Mouse (Mus musculus) spleen, postnatal 10 days (tissue): ENCODE measurements around the gene Znrf1.

ENCODE experiments used
- DNase-seq, 2 experiments: peaks; one replicate each; pipeline ENCODE4 v3.0.0; 2021 to 2022; ENCODE audit warnings: low spot score in 2 of 2

Gene Znrf1

DNA sequence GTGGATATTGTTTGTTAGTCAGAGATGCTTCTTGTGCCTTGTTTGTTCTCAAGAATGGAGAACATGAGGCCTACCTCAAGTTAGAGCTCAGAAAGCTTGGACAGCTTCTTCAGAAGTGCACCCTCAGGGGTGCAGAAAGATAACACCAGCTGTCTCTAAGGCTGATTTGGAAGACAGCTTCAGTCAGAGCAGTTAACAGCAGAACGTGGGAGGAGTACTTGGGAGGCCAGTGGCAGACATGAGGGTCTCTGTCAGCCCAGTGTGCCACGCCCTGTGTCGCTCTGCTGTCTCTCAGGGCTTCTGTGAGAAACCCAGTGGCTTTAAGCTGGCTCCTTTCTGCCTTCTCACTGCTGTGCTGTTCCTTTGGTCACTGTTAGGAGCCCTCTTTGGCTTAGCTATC lies 32.1 kb downstream of the Znrf1 start:
- no peak for DNase-seq

DNA sequence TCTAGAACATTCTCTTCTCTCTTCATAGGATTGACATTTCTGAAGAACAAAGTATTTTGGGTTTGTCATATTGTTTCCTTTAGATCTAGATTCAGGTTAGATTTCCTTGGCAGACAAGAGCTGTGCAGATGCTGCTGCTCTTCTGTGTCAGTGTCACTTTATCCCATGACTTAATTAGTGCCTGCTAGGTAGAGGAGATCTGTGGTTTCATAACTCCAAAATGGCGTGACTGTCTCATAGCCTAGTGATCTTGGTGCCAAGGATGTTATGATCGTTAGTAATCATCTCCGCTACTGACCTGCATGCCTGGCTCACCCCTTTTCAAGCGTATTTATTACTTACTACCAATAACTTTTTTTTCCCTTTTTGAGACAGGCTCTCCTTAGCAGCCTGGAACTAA lies 34.0 kb downstream of the Znrf1 start:
- DNase-seq, result no peak

DNA sequence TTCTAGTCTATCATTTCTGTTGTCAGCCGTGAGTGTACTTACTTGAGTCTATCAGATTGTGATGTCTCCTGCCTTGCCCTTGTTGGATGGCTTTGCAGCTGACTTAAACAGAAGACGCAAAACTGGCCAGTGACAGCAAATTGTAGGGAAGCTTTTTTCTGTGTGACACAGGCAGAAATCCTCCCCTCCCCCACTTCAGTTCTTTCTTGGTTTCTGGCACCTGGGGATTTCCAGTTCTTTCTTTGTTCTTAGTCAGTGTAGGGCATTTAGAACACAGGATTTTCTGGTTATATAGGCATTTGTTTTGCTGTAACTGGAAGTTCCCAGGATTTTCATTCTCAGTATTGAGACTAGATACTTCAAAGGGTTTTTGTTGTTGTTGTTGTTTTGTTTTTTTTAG lies 34.5 kb downstream of the Znrf1 start:
- DNase-seq, result no peak

DNA sequence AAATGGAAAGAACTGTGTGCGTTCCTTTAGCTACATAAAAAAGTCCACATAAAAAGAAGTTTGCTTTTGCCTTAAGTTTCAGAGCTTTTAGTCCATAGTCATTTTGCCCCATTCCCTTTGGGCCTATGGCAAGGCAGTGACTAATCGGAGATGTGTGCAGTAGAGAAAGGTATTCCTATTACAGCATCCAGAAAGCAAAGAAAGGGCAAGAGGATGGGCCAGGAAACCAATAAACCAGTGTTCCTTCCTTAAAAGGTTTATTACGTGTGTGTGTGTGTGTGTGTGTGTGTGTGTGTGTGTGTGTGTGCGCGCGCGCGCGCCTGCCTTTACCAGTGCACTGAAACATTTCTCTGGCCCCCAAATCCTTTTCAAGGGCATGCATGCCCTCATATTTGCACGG lies 35.8 kb downstream of the Znrf1 start:
- DNase-seq, result no peak

DNA sequence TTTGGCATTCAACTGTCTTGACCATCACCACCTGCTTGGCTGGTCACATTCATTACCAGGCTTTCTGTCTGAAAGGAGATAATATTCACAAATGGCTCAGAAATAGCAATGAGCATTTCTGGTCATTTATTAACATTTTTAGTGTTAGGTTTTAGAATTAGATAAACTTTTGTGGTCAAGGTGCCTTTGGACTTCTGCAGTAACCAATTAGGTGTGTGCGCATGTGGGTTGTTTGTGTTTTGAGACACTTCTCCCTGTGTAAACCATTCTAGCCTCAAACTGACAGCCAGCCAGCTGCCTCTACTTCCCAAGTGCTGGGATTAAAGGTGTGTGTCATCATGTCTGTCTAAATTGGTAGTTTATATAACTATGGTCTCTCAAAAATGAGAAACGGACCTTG lies 36.5 kb downstream of the Znrf1 start:
- no peak for DNase-seq

DNA sequence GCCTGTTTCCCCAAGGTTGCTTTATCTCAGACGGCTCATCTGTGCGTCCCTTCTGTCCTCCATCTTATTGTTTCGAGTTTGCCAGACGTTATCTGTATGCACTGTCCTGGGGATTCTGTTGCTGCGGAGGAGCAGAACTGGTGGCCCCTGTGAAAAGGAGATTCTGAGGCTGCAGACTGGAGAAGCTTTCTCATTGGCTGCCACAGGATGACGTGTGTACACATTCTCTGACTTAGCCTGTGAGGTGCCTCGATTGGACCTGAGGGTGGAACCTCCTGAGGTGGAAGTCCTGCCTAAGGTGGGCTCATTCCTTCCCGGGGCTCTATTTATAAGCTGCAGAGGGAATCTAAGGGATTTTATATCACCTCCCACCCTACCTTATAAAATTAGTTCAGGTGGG lies 37.7 kb downstream of the Znrf1 start:
- peak in 1 of 2 experiments; percentile 55 for DNase-seq

DNA sequence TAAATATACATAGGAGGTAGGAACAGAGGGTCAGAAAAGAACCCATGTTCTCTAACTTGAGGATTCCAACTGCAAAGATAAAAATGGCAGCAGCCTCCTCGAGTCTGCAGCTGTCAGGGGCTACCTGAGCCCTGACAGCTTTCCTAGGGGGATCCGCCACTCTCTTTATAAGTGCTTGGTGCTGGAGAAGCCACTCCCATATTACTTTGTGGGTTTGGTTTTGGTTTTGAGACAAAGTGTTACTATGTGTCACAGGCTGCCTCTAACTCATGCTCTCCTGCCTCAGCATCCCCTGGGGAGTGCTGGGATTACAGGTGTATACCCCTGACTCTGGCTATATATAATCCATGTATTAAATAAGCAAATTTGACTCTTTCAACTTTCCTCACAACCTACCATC lies 38.1 kb downstream of the Znrf1 start:
- DNase-seq, result no peak

DNA sequence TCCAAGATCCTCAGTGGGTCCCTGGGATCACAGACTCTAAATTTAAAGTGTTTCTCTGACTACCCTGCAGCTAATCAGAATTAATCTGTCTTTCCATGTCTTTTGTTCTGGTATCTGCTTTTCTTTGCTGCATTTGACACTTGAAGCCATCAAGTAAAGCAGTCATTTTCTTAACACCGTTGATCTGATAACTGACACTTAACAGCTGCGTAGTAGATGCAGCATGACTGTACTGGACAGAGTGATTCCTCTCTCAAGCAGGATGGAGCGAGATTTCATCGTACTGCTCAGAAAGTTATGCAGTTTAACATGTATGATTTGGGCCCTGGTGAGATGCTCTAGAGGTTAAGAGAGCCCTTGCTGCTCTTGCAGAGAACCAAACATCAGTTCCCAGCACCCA lies 39.6 kb downstream of the Znrf1 start:
- no peak for DNase-seq

DNA sequence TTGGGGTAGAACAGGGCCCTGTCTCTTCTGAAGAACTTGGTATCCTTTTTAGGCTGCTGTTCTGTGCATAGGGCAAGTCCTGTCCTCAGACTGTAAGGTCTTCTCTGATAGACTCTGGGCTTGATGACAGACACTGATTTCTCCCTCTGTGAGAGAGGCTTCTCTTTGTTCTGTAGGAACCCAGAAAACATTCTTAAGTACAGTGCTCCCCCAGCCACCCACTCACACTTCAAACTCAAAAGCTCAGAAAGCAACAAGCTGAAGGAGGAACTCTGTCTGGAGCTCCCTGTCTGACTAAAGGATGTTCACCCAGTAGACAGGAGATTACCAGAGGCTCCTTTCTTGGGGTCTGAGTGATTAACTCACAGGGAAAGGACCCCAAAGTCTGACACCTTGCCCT lies 40.6 kb downstream of the Znrf1 start:
- DNase-seq, result no peak

DNA sequence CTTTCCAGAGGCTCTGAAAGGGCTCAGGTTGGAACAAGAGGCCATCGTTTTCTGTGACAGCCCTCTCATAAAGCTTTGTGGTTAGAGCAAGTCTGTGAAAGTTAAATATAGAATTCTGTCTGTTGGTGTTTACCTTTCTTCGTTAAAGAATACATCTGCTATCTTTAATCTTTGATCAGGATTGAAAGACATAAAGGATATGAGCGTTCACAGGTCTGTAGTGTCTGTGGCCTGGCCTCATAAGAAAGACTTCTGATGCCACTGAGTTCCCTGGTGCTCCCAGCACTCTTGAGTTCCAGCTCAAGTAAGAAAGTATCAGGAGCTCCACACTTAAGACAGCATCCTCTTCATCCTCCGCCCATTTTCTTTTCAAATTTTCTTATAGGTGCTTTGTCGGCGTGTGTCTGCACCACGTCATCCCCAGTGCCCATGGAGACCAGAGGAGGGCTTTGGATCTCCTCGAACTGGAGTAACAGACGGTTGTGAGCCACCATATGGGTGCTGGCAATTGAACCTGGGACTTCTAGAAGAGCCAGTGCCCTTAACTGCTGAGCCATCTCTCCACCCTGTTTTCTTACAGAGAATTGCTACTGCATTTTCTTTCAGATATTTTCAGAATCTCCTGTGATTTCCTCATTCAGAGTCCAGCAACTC lies 42.1 kb downstream of the Znrf1 start:
- DNase-seq, result no peak

DNA sequence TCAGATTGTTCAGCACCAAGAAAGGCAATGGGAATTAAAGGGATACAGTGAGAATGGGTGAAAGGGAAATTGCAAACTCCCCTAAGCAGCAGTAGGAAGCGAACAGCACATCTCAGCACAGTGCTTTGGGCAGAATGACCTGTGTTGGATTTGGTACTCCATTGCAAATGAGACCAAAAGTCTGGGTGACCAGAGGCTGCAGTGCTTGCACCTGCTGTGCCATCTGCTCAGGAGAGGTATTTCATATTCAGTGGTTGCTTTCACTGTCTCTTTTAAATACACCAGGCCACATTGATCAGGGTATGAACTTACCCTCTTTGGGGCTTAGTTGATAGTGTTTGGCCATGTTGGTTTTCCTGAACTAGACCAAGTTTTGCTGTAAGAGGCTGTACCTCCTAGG lies 43.4 kb downstream of the Znrf1 start:
- no peak for DNase-seq

DNA sequence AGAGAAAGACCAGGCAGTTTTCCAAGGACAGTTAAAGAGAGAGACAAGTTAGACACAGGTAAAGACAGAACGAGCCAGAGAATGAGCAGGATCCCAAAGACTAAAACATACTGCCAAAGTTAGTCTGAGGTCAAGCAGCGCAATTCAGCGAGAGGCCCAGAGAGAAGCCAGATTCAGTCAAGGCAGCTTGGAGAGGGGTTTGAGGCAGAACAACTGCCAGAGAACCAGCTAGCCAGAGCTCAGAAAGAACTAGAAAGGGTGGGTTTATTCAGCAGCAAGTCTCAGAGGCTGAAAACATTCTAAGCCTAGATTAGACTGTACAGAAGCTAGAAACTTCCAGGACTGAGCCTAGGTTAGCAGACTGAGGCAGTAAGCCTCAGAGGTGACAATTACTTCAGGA lies 44.4 kb downstream of the Znrf1 start:
- DNase-seq, result no peak

DNA sequence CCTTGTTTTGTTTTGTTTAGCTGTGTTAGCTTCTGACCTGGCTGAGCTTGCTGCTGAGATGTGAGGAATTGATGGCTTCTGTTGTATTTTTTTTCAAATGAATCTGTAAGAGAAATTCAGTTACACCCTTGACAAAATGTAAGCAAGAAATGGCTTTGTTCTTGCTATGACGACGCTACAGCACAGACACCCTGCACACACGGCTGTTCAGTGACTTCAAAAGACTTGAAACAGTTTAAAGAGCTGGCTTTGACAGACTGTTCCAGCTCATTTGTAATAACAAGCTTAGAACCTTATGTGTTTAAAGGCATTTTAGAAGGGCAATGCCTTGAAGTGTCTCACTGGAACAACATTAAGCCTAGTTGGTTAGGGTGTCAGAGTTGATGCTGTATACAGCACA lies 46.5 kb downstream of the Znrf1 start:
- no peak for DNase-seq

DNA sequence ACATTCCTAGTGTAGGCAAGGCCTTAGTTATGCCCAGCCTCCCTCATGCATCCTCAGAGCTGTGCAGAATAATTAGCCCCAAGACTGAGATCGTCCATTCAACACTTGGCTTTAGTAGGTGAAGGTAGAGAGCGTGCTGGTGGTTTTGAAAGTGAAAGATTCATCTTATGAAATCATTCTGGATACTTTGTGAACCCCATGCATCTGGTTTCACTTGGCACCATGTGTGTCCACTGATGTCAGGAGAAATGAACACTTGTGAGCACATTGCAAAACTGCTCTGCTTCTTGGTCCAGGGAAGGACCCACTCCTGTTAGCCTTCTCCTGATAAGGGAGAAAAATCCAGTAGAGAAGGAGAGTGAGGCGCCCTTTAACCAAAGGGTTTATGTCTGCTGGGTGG lies 49.0 kb downstream of the Znrf1 start:
- DNase-seq, result no peak

DNA sequence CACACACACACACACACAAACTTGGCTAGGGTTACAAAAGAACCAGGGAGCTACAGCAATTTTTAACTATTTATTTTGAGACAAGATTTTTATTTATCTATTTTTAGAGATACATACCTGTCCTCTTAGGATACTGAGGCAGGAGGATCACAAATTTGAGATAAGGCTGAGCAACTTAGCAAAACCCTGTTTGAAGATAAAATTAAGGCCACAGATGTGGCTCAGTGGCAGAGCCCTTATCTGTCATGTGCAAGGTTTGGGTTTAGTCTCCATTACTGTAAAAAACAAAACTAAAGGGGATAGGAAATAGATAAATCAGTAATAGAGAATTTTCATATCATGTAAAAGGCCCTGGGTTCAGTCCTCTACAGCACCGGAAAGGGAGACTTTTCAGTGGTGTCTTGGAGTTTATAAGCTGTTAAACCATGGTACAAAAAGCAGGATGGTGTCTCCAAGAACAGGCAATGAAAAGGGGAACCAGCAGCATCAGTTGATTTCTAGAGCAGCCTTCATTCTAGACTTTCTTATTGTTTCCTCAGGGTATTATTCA lies 51.7 kb downstream of the Znrf1 start:
- no peak for DNase-seq

DNA sequence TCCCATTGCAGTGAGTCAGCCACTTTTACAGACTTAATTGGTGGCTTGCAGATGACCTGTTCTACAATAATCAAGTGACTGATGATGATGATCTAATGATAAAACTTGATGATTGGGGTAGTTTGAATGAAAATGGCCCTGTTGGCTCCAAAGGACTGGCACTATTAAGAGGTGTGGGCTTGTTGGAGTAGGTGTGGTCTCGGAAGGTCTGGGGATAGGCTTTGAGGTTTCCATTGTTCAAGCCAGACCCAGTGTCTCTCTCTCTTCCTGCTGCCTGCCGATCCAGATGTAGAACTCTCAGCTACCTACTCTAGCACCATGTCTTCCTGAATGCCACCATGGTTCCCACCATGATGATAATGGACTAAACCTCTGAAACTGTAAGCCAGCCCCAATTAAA lies 52.4 kb downstream of the Znrf1 start:
- no peak for DNase-seq

DNA sequence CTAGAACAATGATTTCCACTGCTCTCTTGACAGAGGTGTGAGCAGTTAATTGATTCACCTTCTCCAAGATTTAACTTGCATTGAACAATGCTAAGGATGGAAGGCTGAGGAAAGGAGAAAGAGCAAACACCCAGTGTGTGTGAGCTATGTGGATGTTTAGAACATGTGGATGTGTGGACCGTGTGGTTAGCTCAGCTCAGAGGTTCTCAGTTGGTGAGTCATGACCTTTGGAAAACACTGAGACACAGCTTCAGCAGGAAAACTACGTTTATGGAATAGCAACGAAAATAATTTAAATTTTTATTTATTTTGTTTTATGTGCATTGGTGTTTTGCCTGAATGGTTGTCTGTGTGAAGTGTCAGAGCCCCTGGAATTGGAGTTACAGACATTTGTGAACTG lies 54.3 kb downstream of the Znrf1 start:
- DNase-seq, result no peak

DNA sequence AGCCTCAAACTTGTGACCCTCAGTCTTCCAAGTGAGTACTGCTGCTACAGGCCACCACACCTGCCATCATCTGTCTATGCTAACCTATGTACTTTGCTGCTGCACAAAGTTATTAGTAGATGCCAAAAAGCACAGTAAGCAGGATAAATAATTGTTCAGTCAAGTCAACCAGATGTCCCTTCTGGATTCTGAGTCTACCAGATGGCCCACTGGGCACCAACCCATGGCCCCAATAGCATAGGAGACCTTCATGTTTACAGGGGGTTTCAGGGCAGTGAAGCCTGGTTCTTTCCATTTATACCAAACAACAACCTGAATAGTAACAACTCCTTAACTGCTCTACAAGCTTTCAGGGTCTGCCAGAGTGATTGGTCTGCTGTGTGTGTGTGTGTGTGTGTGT lies 55.3 kb downstream of the Znrf1 start:
- DNase-seq, result no peak

DNA sequence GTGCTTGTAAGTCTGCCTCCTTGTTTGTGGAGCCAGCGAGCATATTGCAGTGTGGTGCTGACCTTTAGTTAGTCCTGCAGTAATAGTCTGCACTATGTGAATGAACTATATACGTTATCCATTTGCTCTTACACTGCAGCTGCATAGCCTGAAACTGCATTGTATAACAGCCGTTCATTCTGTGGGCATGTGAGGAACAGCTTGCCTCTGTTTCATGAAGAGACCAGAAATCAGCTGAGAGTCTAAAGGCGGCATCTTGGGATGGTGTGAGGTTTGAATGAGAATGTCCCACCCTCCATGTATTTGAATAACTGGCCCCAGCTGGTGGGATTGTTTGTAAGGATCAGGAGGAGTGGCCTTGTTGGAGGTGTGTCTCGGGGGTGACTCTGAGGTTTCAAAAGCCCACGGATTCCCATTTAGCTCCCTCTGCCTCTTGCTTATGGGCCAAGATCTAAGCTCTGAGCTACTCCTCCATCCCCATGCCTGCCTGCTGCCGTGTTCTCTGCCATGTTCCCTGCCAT lies 56.6 kb downstream of the Znrf1 start:
- no peak for DNase-seq

DNA sequence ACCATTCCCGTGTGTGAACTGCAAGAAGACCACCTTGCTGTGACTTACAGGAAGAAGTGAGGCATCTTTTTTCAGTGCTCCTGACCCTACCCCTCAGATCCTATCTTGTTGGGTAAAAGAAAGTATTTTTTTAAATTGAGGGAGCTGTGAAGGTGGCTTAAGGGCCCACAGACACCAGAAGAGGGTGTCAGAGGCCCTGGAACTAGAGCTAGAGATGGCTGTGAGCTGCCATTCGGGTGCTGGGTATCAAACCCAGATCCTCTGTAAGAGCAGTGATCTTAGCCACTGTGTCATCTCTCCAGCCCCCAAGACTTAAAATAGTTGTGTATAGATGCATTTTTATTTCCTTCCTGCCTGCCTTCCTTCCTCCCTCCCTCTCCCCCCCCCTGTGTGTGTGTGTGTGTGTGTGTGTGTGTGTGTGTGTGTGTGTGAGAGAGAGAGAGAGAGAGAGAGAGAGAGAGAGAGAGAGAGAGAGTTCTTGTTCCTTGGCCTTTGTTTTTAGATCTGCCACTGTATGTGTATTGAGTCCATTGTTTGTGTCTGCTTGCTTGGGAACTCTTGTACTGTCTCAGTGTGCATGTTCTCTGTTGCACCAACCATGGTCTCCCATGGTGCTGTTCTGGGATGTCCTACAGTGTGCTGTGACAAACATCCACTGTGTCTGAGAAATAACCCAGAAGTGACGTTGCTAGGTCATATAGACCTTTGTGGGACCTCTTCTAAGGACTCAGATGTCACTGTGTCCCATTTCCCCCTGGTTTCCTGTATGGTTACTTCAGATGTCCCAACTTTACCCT lies 58.3 kb downstream of the Znrf1 start:
- no peak for DNase-seq

DNA sequence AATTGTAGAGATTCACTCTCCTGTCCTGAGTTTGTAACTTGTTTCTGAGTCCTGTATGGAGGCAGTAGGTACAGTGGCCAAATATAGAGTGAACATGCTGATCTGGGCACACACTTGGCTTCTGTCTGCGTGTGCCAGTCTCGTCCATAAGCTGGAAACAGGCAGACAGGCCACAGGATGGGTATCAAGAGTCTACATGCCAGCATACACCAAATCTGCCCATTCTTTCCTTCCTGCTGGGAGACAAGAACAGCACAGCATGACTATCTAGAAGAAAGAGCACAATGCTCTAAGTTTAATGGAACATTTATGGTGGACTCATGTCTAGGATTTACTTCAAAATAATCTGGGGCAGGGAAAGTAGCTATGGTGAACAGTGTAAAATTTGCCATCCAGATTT lies 59.1 kb downstream of the Znrf1 start:
- DNase-seq, result no peak

DNA sequence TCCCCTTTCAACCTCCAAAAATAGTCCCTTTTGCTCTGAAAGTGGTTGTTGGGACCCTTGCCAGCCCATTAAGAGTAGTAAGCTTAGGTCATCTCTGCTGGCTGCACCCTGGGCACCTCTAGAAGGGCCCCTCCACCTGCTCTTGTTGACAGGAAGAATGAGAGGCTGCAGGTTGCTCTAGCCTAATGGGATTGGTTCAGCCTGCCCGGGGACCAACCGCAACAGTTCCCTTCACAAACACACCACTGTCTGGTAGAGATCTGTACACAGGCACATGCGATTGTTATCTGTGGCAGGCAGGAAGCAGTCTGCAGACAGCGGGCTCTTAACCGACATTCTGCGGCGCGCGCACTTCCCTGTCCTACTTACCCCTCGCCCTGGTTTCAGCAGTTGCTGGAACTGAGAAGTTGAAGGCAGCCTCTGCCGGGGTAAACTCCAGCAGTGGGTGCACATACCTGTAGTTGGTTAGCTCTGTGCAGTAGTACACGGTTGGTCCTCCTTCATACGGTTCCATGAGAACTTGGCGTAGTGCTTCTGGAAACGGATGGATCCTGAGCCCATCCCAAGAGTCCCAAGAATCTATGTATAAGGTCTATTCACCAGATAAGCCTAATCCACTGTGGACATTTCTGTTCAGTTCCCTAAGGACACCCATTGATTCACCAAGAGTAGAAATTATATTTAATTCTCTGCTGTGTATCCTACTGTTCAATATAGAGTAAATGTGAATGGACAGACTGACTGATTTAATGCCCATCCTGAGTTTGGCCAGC lies 60.0 kb downstream of the Znrf1 start:
- peak; percentile 34 to 77 for DNase-seq

DNA sequence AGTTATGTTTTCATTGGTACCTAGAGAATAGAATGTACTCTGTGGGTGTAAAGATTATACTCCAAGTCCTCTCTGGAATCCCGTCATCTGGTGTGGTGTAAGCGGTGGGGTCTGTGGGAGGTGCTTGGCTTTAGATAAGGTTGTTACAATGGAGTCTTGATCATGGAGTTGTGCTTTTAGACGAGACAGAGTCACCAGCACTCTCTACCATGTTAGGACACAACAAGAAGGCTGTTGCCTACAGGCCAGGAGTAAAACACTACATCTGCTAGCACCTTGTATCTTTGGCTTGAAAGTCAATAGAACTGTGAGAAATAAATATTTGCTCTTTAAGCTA lies 60.6 kb downstream of the Znrf1 start:
- no peak for DNase-seq
